Mouse (Mus musculus): ENCODE measurements around the gene Gm49510.

DNA sequence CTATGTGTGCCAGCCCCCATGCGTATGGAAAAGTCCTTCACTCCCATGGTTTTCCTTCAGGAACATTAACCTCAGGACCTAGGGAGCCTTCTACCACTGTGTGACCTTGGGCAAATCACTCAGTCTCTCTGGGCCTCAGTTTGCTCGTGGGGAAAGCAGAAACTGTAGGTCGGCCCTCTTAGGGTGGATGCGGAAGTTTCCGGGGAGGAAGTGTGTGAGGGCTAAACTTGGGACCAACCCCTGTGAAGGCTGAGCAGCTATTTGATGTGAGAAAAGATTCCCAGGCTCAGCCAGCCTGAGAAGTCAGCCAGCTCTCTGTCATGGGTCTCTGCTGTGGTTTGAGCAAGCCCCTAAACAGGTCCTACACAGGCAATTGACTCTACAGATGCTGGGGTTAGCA is 37.2 kb upstream of the Gm49510 start:
- TF ChIP-seq CTCF (IDR thresholded peaks at IDR 0.05), result no peak
- no peak for TF ChIP-seq EP300 (IDR thresholded peaks at IDR 0.05)
